Mouse (Mus musculus): ENCODE results near the gene Gpr108.

DNA sequence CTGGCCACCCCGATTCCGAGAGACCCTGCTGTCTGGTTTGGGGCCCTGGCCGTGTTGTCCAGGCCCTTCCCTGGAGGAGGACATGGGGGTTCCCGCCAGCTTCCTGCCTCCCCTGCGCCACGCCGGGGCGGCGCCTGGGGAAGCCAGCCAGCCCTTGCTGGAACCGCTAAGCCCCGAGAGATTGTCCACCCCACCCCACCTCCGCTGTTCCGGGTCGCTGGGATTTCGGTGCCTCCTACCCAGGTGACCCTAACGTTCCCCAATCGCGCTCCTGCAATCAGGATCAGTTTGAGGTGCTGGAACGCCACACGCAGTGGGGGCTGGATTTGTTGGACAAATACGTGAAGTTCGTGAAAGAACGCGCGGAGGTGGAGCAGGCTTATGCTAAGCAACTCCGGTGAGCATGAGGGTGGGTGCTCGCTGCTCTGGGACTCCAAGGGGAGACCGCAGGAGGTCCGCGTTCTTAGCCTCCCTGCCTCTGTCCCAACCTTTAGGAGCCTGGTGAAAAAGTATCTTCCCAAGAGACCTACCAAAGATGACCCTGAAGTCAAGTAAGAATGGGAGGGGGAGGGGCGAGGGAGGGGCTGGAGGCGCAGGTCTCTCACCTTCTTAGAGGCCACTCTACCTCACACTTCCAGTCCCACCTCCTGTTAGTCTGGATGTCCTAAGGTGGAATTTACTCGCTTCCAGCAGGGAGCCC is 2.4 kb upstream of the Gpr108 start:
- no peak for TF ChIP-seq CTCF (conservative IDR thresholded peaks at IDR 0.05; ENCODE audit: insufficient read depth, insufficient read length, low read depth, low read length)
- no peak for TF ChIP-seq POLR2A (IDR thresholded peaks at IDR 0.05; ENCODE audit: low read depth, low read length)
